Mouse (Mus musculus) lung, postnatal 0 days (tissue): ENCODE results near the gene Phgr1. TPM values are rescaled to one million over a fixed set of nuclear protein-coding genes. Genes with fewer than 3 reads are reported as not detected.

Experiments used
- ATAC-seq: fragments of 200-750 bp; cut with Nextera tagmentation; 2 replicates; pipeline ENCODE4 v1.8.0; 2017; ENCODE audit warnings: moderate library complexity
- DNase-seq: peaks from one replicate; pipeline ENCODE4 v3.0.0-alpha.2; 2016; ENCODE audit warnings: low spot score
- H3K27ac ChIP-seq: fragments of 300-500 bp; sonication (generic); 2 replicates; pipeline ENCODE4 v1.5.1; 2014; ENCODE audit warnings: antibody characterized with exemption, mild to moderate bottlenecking, low read length, mixed read lengths
- H3K27me3 ChIP-seq: fragments of 300-500 bp; sonication (generic); replicated peaks from 2 replicates; pipeline ENCODE4 v1.6.1; 2014; ENCODE audit warnings: low read length, mixed read lengths; ENCODE audit not compliant: insufficient read depth
- H3K36me3 ChIP-seq: fragments of 300-500 bp; sonication (generic); 2 replicates; pipeline ENCODE4 v1.6.1; 2014; ENCODE audit warnings: low read length, mixed read lengths; ENCODE audit not compliant: insufficient read depth
- H3K4me1 ChIP-seq: fragments of 300-500 bp; sonication (generic); 2 replicates; pipeline ENCODE4 v1.6.1; 2014; ENCODE audit warnings: antibody characterized with exemption, low read depth, low read length, mixed read lengths; ENCODE audit not compliant: insufficient read depth
- H3K4me2 ChIP-seq: fragments of 300-500 bp; sonication (generic); replicated peaks from 2 replicates; pipeline ENCODE4 v1.6.1; 2014; ENCODE audit warnings: low read depth, mild to moderate bottlenecking, low read length, moderate library complexity, mixed read lengths
- H3K4me3 ChIP-seq: fragments of 300-500 bp; sonication (generic); 2 replicates; pipeline ENCODE4 v1.5.1; 2014; ENCODE audit warnings: low read depth, low read length
- H3K9ac ChIP-seq: fragments of 300-500 bp; sonication (generic); replicated peaks from 2 replicates; pipeline ENCODE4 v1.6.1; 2014; ENCODE audit warnings: low read depth, mild to moderate bottlenecking
- H3K9me3 ChIP-seq: fragments of 300-500 bp; sonication (generic); 2 replicates; pipeline ENCODE4 v1.6.1; 2016; ENCODE audit warnings: low read length, mixed read lengths
- CTCF ChIP-seq: IDR thresholded peaks from 2 replicates; pipeline ENCODE4 v1.5.1; 2016; ENCODE audit warnings: antibody characterized with exemption, mild to moderate bottlenecking
- EP300 ChIP-seq: IDR thresholded peaks from 2 replicates; pipeline ENCODE4 v1.6.1; 2016; ENCODE audit warnings: antibody characterized with exemption, mild to moderate bottlenecking, control low read depth
- WGBS: fragments of 180-500 bp; shearing (Covaris S2); extraction: QIAGEN DNeasy Blood & Tissue Kit; methylation state at CpG from one replicate; pipeline ENCODE4 v1.1.7; 2014; 5-methylcytosine and 5-hydroxymethylcytosine counted together
- polyA plus RNA-seq: library from polyadenylated mRNA; unstranded; fragments of >200 nt; fragmentation: Nextera tagmentation; extraction: Ambion mirVana; gene quantifications from 2 replicates; pipeline ENCODE4 v1.2.1, GENCODE M21; 2015

The Phgr1 gene
- polyA plus RNA-seq, 1 experiment from 2014 or later, result 13.6 TPM

DNA sequence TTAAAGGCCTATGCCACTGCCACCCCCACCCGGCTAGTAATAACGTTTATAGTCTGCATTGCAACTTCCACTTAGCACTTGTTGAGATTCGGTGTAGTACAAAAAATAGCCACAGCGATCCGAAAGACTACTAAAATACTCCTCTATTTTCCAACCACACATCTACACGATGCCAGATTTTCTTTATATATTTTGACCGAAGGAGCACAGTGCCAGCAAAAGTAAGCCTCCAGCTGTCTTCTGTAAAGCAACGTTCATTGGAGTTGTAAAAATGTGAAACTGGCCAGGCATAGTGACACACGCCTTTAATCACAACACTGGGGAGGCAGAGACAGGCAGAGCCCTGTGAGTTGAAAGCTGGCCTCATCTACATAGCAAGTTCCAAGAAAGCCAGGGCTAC, 31.4 kb upstream of the Phgr1 start:
- peaks cover 9% of the 10 kb centered on the region; the same call in 1 of the 2 replicates for H3K4me1 ChIP-seq
- H3K27ac ChIP-seq, result no peak overlapping the region
- H3K9me3 ChIP-seq, result no peaks in the 10 kb centered on the region
- 52% methylated on average over 9 of the region's 9 CpGs for WGBS
- H3K36me3 ChIP-seq, result no peaks in the 10 kb centered on the region
- H3K4me3 ChIP-seq, result no peak overlapping the region
- H3K4me2 ChIP-seq, result no peak overlapping the region
- no peaks in the 10 kb centered on the region for H3K27me3 ChIP-seq
- no peak for DNase-seq
- no peak for TF ChIP-seq CTCF
- TF ChIP-seq EP300, result no peak
- ATAC-seq, result no peak
- no peak overlapping the region for H3K9ac ChIP-seq

DNA sequence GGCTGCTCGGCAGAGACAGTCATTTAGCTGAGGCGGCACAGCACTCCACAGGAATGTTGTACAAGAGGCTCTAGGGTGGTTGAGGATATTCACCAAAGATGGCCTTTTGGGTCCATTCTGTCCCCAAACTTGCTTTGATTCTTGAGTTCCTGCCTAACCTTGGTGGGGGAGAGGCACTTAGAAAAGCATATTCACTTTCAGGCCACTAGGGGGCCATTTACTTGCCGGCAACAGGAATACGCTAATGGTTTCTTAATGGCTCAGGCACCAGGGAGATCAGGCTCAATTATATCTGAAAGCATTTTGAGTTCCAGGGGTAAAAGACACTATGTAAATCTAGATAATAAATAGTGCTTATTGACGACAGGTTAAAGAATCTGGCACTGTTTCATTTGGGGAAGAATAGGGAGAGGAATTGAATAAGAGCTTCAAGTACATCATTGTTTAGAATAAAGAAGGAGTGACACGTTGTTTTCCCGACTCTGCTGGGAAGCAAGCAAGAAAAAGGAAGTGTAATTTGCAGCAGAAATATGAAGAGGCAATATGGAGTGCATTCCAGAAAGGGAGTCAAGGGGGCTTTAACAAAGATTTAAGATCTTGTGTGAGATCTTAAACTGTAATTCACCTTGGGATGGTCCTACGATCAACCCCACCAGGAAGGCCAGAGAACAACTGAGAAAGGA, 29.2 kb upstream of the Phgr1 start:
- peak; percentile 91 for TF ChIP-seq CTCF
- no peak for TF ChIP-seq EP300
- ATAC-seq, result no peak
- H3K27me3 ChIP-seq, result no peaks in the 10 kb centered on the region
- H3K4me2 ChIP-seq, result no peak overlapping the region
- H3K36me3 ChIP-seq, result no peaks in the 10 kb centered on the region
- H3K9ac ChIP-seq, result no peak overlapping the region
- peak; percentile 90 for DNase-seq
- H3K27ac ChIP-seq, result no peak overlapping the region
- peaks cover 22% of the 10 kb centered on the region for H3K4me1 ChIP-seq
- no peak overlapping the region for H3K4me3 ChIP-seq
- no peaks in the 10 kb centered on the region for H3K9me3 ChIP-seq
- 20% methylated on average over 8 of the region's 8 CpGs for WGBS

DNA sequence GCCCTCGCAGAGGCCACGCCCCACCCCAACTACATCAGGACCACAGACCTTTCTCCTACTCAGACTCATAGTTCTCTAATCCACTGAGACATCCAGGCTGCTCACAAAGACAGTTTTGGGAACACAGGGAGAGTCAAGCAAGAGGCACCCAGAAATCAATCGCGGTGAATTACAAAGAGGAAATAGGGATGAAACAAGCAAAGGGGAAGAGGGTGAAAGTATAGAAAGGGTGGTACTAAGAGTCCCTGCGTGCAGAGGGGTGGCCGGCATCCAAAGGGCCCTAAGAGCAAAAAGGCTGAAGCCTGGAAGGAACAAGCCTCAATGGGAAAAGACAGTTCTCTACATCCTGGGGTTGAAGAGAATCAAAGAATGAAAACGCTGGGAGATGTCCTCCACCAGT, 27.9 kb upstream of the Phgr1 start:
- ATAC-seq, result no peak
- 8% methylated on average over 7 of the region's 7 CpGs for WGBS
- H3K4me2 ChIP-seq, result peak overlapping the region; percentile 99; the same call in 1 of the 2 replicates
- TF ChIP-seq EP300 (no peak), CTCF (no peak)
- H3K4me1 ChIP-seq, result peaks cover 28% of the 10 kb centered on the region
- H3K9ac ChIP-seq, result no peak overlapping the region
- no peaks in the 10 kb centered on the region for H3K9me3 ChIP-seq
- H3K27ac ChIP-seq, result no peak overlapping the region
- no peak overlapping the region for H3K4me3 ChIP-seq
- H3K36me3 ChIP-seq, result 0 out of 2 replicates have a peak, but pooled peaks cover 8% of the 10 kb centered on the region
- DNase-seq, result no peak
- H3K27me3 ChIP-seq, result no peaks in the 10 kb centered on the region

DNA sequence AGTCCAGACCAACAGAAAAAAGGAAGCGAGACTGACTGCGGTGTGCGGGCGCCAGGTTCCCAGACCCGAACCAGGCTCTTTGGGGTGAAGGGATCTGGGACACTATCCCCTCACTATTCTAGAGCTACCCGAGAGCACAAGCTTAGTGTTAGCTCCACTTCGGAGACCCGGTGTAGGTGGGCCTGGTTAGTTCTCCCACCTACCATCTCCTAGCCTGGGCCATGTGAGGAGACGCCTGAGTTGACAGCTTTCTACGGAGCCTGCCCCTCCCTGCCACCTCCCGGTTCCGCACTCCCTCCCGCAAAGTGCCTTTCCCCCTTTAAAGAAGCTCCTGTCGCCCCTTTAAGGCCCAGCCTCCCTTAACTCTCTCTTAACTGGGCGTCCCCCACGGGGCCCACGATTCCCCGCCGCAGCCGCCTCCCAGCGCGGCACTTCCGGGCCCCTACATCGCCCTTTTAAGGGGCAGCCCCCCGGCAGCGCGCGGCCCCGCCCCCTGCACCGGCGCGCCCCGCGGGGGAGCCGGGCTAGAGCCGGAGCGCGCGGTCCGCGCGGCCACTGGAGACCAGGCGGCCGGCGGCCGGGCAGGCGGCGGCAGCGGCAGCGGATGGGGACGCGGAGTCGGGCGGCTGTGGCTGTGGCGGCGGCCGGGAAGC, 27.2 kb upstream of the Phgr1 start, which contains the start of gene Inafm2:
Gene Inafm2, plus strand, starts transcription at position 527 of the 653 bp plus-strand sequence.
- Histone ChIP-seq H3K9me3 (no peaks in the 10 kb centered on the region), H3K9ac (peak within 1 kb of the TSS; percentile 78), H3K36me3 (0 out of 2 replicates have a peak, but pooled peaks cover 8% of the 10 kb centered on the region), H3K4me3 (peak within 1 kb of the TSS; percentile 84), H3K27me3 (no peaks in the 10 kb centered on the region), H3K27ac (peak within 1 kb of the TSS; percentile 85), H3K4me1 (peaks cover 30% of the 10 kb centered on the region), H3K4me2 (peak within 1 kb of the TSS; percentile 99)
- WGBS, result under 1% methylated on average over 41 of the region's 57 CpGs
- TF ChIP-seq EP300, result no peak
- TF ChIP-seq CTCF, result no peak
- peak; percentile 95 for ATAC-seq
- DNase-seq, result peak; percentile 97

DNA sequence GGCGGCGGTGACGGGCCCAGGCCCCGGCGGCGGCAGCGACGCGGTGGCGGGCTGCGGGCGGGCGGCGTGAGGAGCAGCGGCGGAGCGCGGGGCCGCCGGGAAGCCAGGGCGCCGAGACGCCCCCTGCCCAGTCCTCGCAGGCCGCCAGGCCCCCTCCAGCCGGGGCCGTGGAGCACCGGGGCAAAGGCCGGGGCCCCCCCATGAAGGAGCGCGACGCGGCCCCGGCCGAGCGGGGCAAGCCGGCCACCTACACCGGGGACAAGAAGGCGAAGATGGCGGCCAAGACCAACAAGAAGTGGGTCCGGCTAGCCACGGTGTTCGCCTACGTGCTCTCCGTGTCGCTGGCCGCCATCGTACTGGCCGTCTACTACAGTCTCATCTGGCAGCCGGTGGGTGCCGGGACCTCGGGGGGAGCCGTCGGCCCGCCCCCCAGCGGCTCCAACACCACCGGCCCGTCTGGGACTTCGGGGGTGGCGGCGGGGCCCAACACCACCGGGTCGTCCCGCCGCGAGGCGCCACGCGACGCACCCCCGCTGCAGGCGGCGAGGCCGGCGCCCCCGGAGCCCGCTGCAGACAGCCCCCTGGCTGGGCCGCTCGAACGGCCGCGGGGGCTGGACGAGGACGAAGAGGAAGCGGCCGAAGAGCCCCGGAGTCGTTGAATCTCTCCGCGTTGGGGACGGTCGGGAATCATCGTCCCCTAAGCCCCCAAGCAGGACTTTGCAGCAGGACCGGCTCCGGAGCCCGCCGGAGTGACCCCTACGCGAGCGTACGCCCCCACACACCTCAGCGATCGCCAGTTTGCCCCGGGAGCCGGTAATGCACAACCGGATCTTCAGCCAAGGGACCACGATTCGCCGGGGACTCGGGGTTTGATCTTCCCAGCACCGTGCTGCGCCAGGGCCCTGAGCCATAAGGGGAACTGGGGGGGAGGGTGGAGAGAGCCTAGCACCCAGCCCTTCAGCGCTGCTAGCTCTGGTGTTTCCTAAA, 26.4 kb upstream of the Phgr1 start:
- no peaks in the 10 kb centered on the region for H3K9me3 ChIP-seq
- H3K4me2 ChIP-seq, result peak overlapping the region; percentile 99
- 0 out of 2 replicates have a peak, but pooled peaks cover 8% of the 10 kb centered on the region for H3K36me3 ChIP-seq
- H3K4me3 ChIP-seq, result peak overlapping the region; percentile 84
- H3K27me3 ChIP-seq, result no peaks in the 10 kb centered on the region
- H3K9ac ChIP-seq, result peak overlapping the region; percentile 78
- DNase-seq (peak; percentile 53), ATAC-seq (peak; percentile 37)
- no peak for TF ChIP-seq EP300
- TF ChIP-seq CTCF, result no peak
- peaks cover 31% of the 10 kb centered on the region for H3K4me1 ChIP-seq
- H3K27ac ChIP-seq, result peak overlapping the region; percentile 85
- 1% methylated on average over 68 of the region's 113 CpGs for WGBS
